Mouse (Mus musculus) mouse trophoblast stem cell (cell line): Measurements from ENCODE around the gene 4931428F04Rik.

Experiments used
- in situ Hi-C, 2 experiments: fragments of 300-500 bp; cut with MseI, MboI; formaldehyde crosslinking; loops; 2 replicates in 1 of 2; 3 replicates in 1 of 2; pipeline ENCODE4 v1.15.1; 2025

4931428F04Rik gene

GRCm38 (mm10) chr8:105288231-105288630 is 1.4 kb downstream of the 4931428F04Rik start:
- in situ Hi-C loops, result no loop called here

GRCm38 (mm10) chr8:105286907-105287306 is 2.8 kb downstream of the 4931428F04Rik start:
- in situ Hi-C loops, result no loop called here

- in situ Hi-C loops, result no loop called here
Observed at GRCm38 (mm10) chr8:105285514-105285913, 4.2 kb downstream of the 4931428F04Rik start.

- in situ Hi-C loops, result no loop called here
Observed at GRCm38 (mm10) chr8:105283074-105283473, 6.6 kb downstream of the 4931428F04Rik start.

GRCm38 (mm10) chr8:105282239-105282638 is 7.4 kb downstream of the 4931428F04Rik start:
- in situ Hi-C loops, result no loop called here

- in situ Hi-C loops, result no loop called here
Observed at GRCm38 (mm10) chr8:105281821-105282220, 7.8 kb downstream of the 4931428F04Rik start.

GRCm38 (mm10) chr8:105280567-105280966 is 9.1 kb downstream of the 4931428F04Rik start:
- in situ Hi-C loops, result no loop called here

GRCm38 (mm10) chr8:105278911-105279334 is 10.7 kb downstream of the 4931428F04Rik start:
- in situ Hi-C loops, result no loop called here

GRCm38 (mm10) chr8:105276292-105277120 is 13.2 kb downstream of the 4931428F04Rik start:
- in situ Hi-C loops, result no loop called here

GRCm38 (mm10) chr8:105275840-105276239 is 13.8 kb downstream of the 4931428F04Rik start, which contains the start of gene Nol3:
Gene Nol3, plus strand, starts transcription at chr8:105276140.
- in situ Hi-C loops, result no loop called here

- in situ Hi-C loops, result no loop called here
Observed at GRCm38 (mm10) chr8:105275387-105275786, 14.3 kb downstream of the 4931428F04Rik start.

GRCm38 (mm10) chr8:105270916-105271186 is 18.8 kb downstream of the 4931428F04Rik start:
- in situ Hi-C loops, result no loop called here

GRCm38 (mm10) chr8:105270101-105270915 is 19.4 kb downstream of the 4931428F04Rik start:
- in situ Hi-C loops, result no loop called here

- in situ Hi-C loops, result no loop called here
Observed at GRCm38 (mm10) chr8:105269461-105269947, 20.2 kb downstream of the 4931428F04Rik start, which contains the start of gene Hsf4. Gene Hsf4, plus strand, starts transcription at chr8:105269801.

GRCm38 (mm10) chr8:105269075-105269458 is 20.6 kb downstream of the 4931428F04Rik start:
- in situ Hi-C loops, result no loop called here

GRCm38 (mm10) chr8:105268342-105269074 is 21.2 kb downstream of the 4931428F04Rik start:
- in situ Hi-C loops, result no loop called here

GRCm38 (mm10) chr8:105266775-105267174 is 22.9 kb downstream of the 4931428F04Rik start:
- in situ Hi-C loops, result no loop called here

- in situ Hi-C loops, result no loop called here
Observed at GRCm38 (mm10) chr8:105265128-105265527, 24.5 kb downstream of the 4931428F04Rik start.

GRCm38 (mm10) chr8:105264024-105264982 is 25.4 kb downstream of the 4931428F04Rik start, which contains the start of the genes Tradd and Fbxl8:
Gene Tradd, minus strand, starts transcription at chr8:105264609.
Gene Fbxl8, plus strand, starts transcription at chr8:105264648.
- in situ Hi-C loops, result no loop called here

GRCm38 (mm10) chr8:105263244-105263912 is 26.3 kb downstream of the 4931428F04Rik start:
- in situ Hi-C loops, result no loop called here
